Mouse (Mus musculus) thymus, postnatal 0 days (tissue): ENCODE data around the gene Slc39a3. TPM values are rescaled to one million over a fixed set of nuclear protein-coding genes. Genes with fewer than 3 reads are reported as not detected.

Experiments used
- DNase-seq: peaks from one replicate; pipeline ENCODE4 v3.0.0-alpha.2; 2015; ENCODE audit warnings: low spot score
- polyA plus RNA-seq: library from polyadenylated mRNA; unstranded; fragments of >200 nt; fragmentation: Nextera tagmentation; extraction: Ambion mirVana; gene quantifications from 2 replicates; pipeline ENCODE4 v1.2.1, GENCODE M21; 2015

The Slc39a3 gene
- polyA plus RNA-seq, 1 experiment from 2014 or later, result 16.0 TPM

- DNase-seq, result peak; percentile 27
Measured at GRCm38 (mm10) chr10:80985241-80985969, 51.8 kb downstream of the Slc39a3 start.

GRCm38 (mm10) chr10:80984223-80984622, 53.0 kb downstream of the Slc39a3 start:
- DNase-seq, result no peak

- DNase-seq, result no peak
Measured at GRCm38 (mm10) chr10:80982381-80982780, 54.8 kb downstream of the Slc39a3 start.

GRCm38 (mm10) chr10:80981564-80982112, 55.6 kb downstream of the Slc39a3 start:
- no peak for DNase-seq

Other genes starting within 250 kb of the Slc39a3 start
- 62.7 and 80.3 TPM in 2 replicates for gene Sf3a2, start 239.2 kb downstream of the Slc39a3 start, polyA plus RNA-seq
- 137 and 140 TPM in 2 replicates for gene Plekhj1, start 238.8 kb downstream of the Slc39a3 start, polyA plus RNA-seq
- gene Amh, start 232.2 kb downstream of the Slc39a3 start, polyA plus RNA-seq, result 0.08 TPM in 2 replicates
- gene Jsrp1, start 223.9 kb downstream of the Slc39a3 start, polyA plus RNA-seq, result 0.15 and 0.29 TPM in 2 replicates
- gene Oaz1, start 210.8 kb downstream of the Slc39a3 start, polyA plus RNA-seq, result 2,037 and 2,048 TPM in 2 replicates
- 0.06 and 0.18 TPM in 2 replicates for gene Lingo3, start 193.4 kb downstream of the Slc39a3 start, polyA plus RNA-seq
- 338 and 340 TPM in 2 replicates for gene Lsm7, start 182.2 kb downstream of the Slc39a3 start, polyA plus RNA-seq
- 26.8 and 27.7 TPM in 2 replicates for gene Sppl2b, start 182.2 kb downstream of the Slc39a3 start, polyA plus RNA-seq
- gene Tmprss9, start 165.6 kb downstream of the Slc39a3 start, polyA plus RNA-seq, result 0.08 and 0.09 TPM in 2 replicates
- 337 and 351 TPM in 2 replicates for gene Timm13, start 136.5 kb downstream of the Slc39a3 start, polyA plus RNA-seq
- gene Lmnb2, start 119.2 kb downstream of the Slc39a3 start, polyA plus RNA-seq, result 28.0 and 28.5 TPM in 2 replicates
- 19.0 and 21.7 TPM in 2 replicates for gene Gadd45b, start 107.4 kb downstream of the Slc39a3 start, polyA plus RNA-seq
- 1.5 and 1.8 TPM in 2 replicates for gene Gng7, start 22.5 kb downstream of the Slc39a3 start, polyA plus RNA-seq
- 0.04 TPM in 1 of 2 replicates, not detected in the other for gene Diras1, start 11.8 kb downstream of the Slc39a3 start, polyA plus RNA-seq
- gene Sgta, start 22.8 kb upstream of the Slc39a3 start, polyA plus RNA-seq, result 120 and 127 TPM in 2 replicates
- 20.1 and 25.8 TPM in 2 replicates for gene Thop1, start 32.6 kb upstream of the Slc39a3 start, polyA plus RNA-seq
- 0.24 and 0.53 TPM in 2 replicates for gene Creb3l3, start 61.4 kb upstream of the Slc39a3 start, polyA plus RNA-seq
- gene Map2k2, start 68.5 kb upstream of the Slc39a3 start, polyA plus RNA-seq, result 142 and 150 TPM in 2 replicates
- 34.5 and 44.9 TPM in 2 replicates for gene Zbtb7a, start 97.8 kb upstream of the Slc39a3 start, polyA plus RNA-seq
- gene Pias4, start 130.5 kb upstream of the Slc39a3 start, polyA plus RNA-seq, result 37.3 and 39.0 TPM in 2 replicates
- gene Eef2, start 139.2 kb upstream of the Slc39a3 start, polyA plus RNA-seq, result 612 and 638 TPM in 2 replicates
- gene Dapk3, start 145.6 kb upstream of the Slc39a3 start, polyA plus RNA-seq, result 47.8 and 54.1 TPM in 2 replicates
- not detected in 2 replicates for gene 4930442H23Rik, start 146.4 kb upstream of the Slc39a3 start, polyA plus RNA-seq
- 0.08 TPM in 1 of 2 replicates, not detected in the other for gene Nmrk2, start 164.6 kb upstream of the Slc39a3 start, polyA plus RNA-seq
- gene Atcay, start 193.4 kb upstream of the Slc39a3 start, polyA plus RNA-seq, result 0.62 and 0.70 TPM in 2 replicates
- gene Zfr2, start 195.7 kb upstream of the Slc39a3 start, polyA plus RNA-seq, result 0.81 and 1.7 TPM in 2 replicates
- gene Matk, start 215.5 kb upstream of the Slc39a3 start, polyA plus RNA-seq, result 17.7 and 19.3 TPM in 2 replicates
- 216 and 225 TPM in 2 replicates for gene Mrpl54, start 229.5 kb upstream of the Slc39a3 start, polyA plus RNA-seq
- gene Apba3, start 229.5 kb upstream of the Slc39a3 start, polyA plus RNA-seq, result 34.8 and 38.7 TPM in 2 replicates